In the genomic region with DNA sequence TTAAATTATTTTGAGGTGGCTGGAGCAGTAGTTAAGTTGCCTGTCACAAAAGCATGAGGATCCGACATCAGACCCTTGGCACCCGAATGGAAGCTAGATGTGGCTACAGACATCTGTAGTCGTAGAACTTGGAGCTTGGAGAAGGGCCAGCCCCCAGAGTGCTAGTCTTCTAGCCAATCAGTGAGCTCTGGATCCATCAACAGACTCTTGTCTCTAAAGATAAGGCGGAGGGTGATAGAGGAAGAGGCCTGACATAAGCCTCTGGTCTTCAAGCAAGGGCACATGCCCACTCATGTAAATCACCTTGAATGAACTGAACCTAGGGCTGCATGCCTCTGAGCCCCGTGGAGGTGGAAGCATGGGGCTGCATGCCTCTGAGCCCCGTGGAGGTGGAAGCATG, we compare ENCODE assay signal across 27 mouse cellular contexts.
"Had no signal": no experiment of that assay in that cellular context is flagged by ENCODE, and none has a peak within 500 bp of the region (broad histone marks: within the 10 kb centered on the region; RNA-seq: fewer than 3 reads in every experiment).

No protein-coding gene starts in this region.

- H3K4me3 ChIP-seq: gastrocnemius, adult 2 months; heart, adult 2 months; heart, embryonic 13.5 days; heart, embryonic 15.5 days; hindbrain, embryonic 10.5 days; hindbrain, embryonic 12.5 days; intestine, embryonic 15.5 days; layer of hippocampus, adult 2 months; left cerebral cortex, adult 2 months; limb, embryonic 13.5 days; limb, embryonic 15.5 days; liver, embryonic 12.5 days had no signal

- H3K4me1 ChIP-seq: hindbrain, embryonic 10.5 days; hindbrain, embryonic 12.5 days; intestine, embryonic 15.5 days; limb, embryonic 13.5 days; limb, embryonic 15.5 days; liver, embryonic 12.5 days had no signal

- ATAC-seq: hindbrain, embryonic 16.5 days; inflammation-experienced regulatory T-cells, adult 6 months; intestine, embryonic 15.5 days; intestine, postnatal 0 days; liver, embryonic 12.5 days had no signal

- H3K36me3 ChIP-seq: limb, embryonic 15.5 days; liver, embryonic 12.5 days had no signal

- H3K27ac ChIP-seq: gastrocnemius, adult 2 months; heart, adult 2 months; heart, embryonic 13.5 days; heart, embryonic 15.5 days; hindbrain, embryonic 10.5 days; hindbrain, embryonic 12.5 days; hindbrain, embryonic 14.5 days; intestine, embryonic 15.5 days; layer of hippocampus, adult 2 months; left cerebral cortex, adult 2 months; limb, embryonic 13.5 days; limb, embryonic 15.5 days; liver, embryonic 12.5 days; liver, embryonic 14.5 days had no signal

- DNase-seq: gastrocnemius, adult 2 months; gastrocnemius, postnatal 10 days; gastrocnemius, postnatal 25 days; heart, adult 2 months; heart, postnatal 10 days; heart, postnatal 4 days; kidney, adult 18-20 months; kidney, adult 8-10 months; kidney, postnatal 10 days; kidney, postnatal 25 days; kidney, postnatal 4 days; left cerebral cortex, postnatal 4 days had no signal

- H3K9me3 ChIP-seq: heart, embryonic 15.5 days; intestine, embryonic 15.5 days; limb, embryonic 13.5 days; limb, embryonic 15.5 days; liver, embryonic 12.5 days had no signal

- H3K9ac ChIP-seq: heart, embryonic 13.5 days; heart, embryonic 15.5 days; hindbrain, embryonic 12.5 days; hindbrain, embryonic 14.5 days; intestine, embryonic 15.5 days; limb, embryonic 13.5 days; limb, embryonic 15.5 days; liver, embryonic 12.5 days; liver, embryonic 14.5 days had no signal

- H3K4me2 ChIP-seq: heart, embryonic 13.5 days; heart, embryonic 15.5 days; hindbrain, embryonic 12.5 days; hindbrain, embryonic 14.5 days; intestine, embryonic 15.5 days; limb, embryonic 13.5 days; limb, embryonic 15.5 days; liver, embryonic 12.5 days had no signal

- H3K27me3 ChIP-seq: heart, embryonic 13.5 days; heart, embryonic 15.5 days; hindbrain, embryonic 12.5 days; intestine, embryonic 15.5 days; limb, embryonic 13.5 days; limb, embryonic 15.5 days; liver, embryonic 12.5 days had no signal
